Comparison of ENCODE assay signal across 32 mouse cellular contexts in the genomic region with DNA sequence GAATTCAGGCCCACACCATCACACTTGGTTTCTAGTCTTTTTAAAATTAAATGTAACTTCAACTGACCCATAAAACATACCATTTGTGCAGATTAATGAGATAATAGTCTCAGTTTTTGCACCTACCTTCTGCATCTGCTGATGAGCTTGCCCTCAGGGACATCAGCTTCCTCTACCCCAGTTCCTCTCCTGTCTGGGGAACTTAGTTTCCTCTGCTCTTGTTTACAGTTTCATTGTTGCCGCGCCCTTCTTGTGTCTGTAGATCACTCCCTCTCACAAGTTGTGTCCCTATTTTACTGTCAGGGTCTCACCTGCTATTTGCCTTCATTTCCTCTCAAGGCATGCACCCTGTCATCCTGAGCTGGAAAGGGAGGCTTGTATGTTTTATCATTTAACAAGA.
A peak's percentile ranks its signal among the peaks of the same experiment; 100 is the strongest.
DNase-seq lines count a peak whose midpoint lies in the region; ATAC-seq lines count a peak whose summit lies in the region.
"Had no signal": no experiment of that assay in that cellular context is flagged by ENCODE, and none has a peak within 500 bp of the region (broad histone marks: within the 10 kb centered on the region; RNA-seq: fewer than 3 reads in every experiment).

No protein-coding gene starts in this region.

- H3K4me1 ChIP-seq in midbrain, embryonic 11.5 days (ENCODE audit: control insufficient read depth, insufficient read depth, low read length) = peaks cover 10% of the 10 kb centered on the region; the same call in 1 of the 2 replicates
- H3K4me1 ChIP-seq in midbrain, embryonic 10.5 days = peaks cover 21% of the 10 kb centered on the region

- H3K36me3 ChIP-seq in midbrain, embryonic 11.5 days (ENCODE audit: control insufficient read depth, insufficient read depth, low read length) = no peaks in the 10 kb centered on the region
- no peaks in the 10 kb centered on the region for H3K36me3 ChIP-seq in midbrain, embryonic 10.5 days
- H3K36me3 ChIP-seq in splenic B cell, adult 2 months (ENCODE audit: control insufficient read depth, insufficient read depth, low read length, poor library complexity, severe bottlenecking) = no peaks in the 10 kb centered on the region
- H3K36me3 ChIP-seq: embryonic facial prominence, embryonic 10.5 days; embryonic facial prominence, embryonic 15.5 days; forebrain, embryonic 12.5 days; kidney, embryonic 15.5 days; liver, embryonic 12.5 days had no signal

- no peak overlapping the region for H3K4me3 ChIP-seq in midbrain, embryonic 11.5 days (ENCODE audit: low read depth, low read length)
- no peak overlapping the region for H3K4me3 ChIP-seq in midbrain, embryonic 10.5 days
- H3K4me3 ChIP-seq: embryonic facial prominence, embryonic 10.5 days; embryonic facial prominence, embryonic 15.5 days; forebrain, embryonic 12.5 days; kidney, embryonic 15.5 days; left cerebral cortex, adult 2 months; liver, embryonic 12.5 days; megakaryocyte, embryonic 14.5 days had no signal

- no peak for ATAC-seq in midbrain, embryonic 11.5 days (ENCODE audit: low FRiP score)
- ATAC-seq in CD4-positive, CD25-positive, alpha-beta regulatory T cell, adult 4 months = peak; percentile 39
- ATAC-seq in monocyte, adult 5-6 weeks (replicated peaks; ENCODE audit: insufficient number of reproducible peaks, low FRiP score, low TSS enrichment, poor library complexity, severe bottlenecking) = peak; percentile 69; the same call in 1 of the 2 replicates
- ATAC-seq: forebrain, postnatal 0 days; liver, embryonic 12.5 days had no signal

- no peak overlapping the region for H3K27ac ChIP-seq in midbrain, embryonic 11.5 days (ENCODE audit: low read depth, low read length)
- H3K27ac ChIP-seq in midbrain, embryonic 10.5 days (replicated peaks) = no peak overlapping the region
- H3K27ac ChIP-seq: embryonic facial prominence, embryonic 10.5 days; embryonic facial prominence, embryonic 15.5 days; forebrain, embryonic 12.5 days; hindbrain, embryonic 14.5 days; kidney, embryonic 15.5 days; left cerebral cortex, adult 2 months; liver, embryonic 12.5 days; stomach, postnatal 0 days had no signal

- intact Hi-C loops in left cerebral cortex, postnatal 25 days (cut with DNase I) = no loop called here

- H3K4me2 ChIP-seq in midbrain, embryonic 11.5 days = no peak overlapping the region
- H3K4me2 ChIP-seq: embryonic facial prominence, embryonic 15.5 days; forebrain, embryonic 12.5 days; heart, embryonic 11.5 days; hindbrain, embryonic 14.5 days; kidney, embryonic 15.5 days; liver, embryonic 12.5 days had no signal

- no peak overlapping the region for H3K9ac ChIP-seq in midbrain, embryonic 11.5 days (ENCODE audit: low read length)
- H3K9ac ChIP-seq: embryonic facial prominence, embryonic 15.5 days; forebrain, embryonic 12.5 days; forebrain, postnatal 0 days; hindbrain, embryonic 14.5 days; kidney, embryonic 15.5 days; liver, embryonic 12.5 days had no signal

- 95% methylated on average over 2 of the region's 2 CpGs for WGBS in midbrain, embryonic 11.5 days
- 84% methylated on average over 2 of the region's 2 CpGs for WGBS in midbrain, embryonic 10.5 days

- DNase-seq in midbrain, embryonic 11.5 days (ENCODE audit: low spot score, missing footprints) = peak; percentile 67
- no peak for DNase-seq in midbrain, embryonic 10.5 days (ENCODE audit: low spot score)
- peak; percentile 67 for DNase-seq in splenic B cell, adult 2 months (ENCODE audit: low read depth, low spot score)
- DNase-seq in left cerebral cortex, postnatal 25 days (ENCODE audit: low spot score in 2 of 2) = no peak
- DNase-seq in adrenal gland, postnatal 25 days = no peak
- DNase-seq: adrenal gland, postnatal 36 days; cerebellum, adult 2 months; cerebellum, postnatal 25 days; forebrain, postnatal 0 days; gastrocnemius, postnatal 14 days; heart, postnatal 4 days; kidney, adult 18-20 months; kidney, postnatal 25 days; left cerebral cortex, postnatal 4 days; lung, adult 18-20 months; lung, postnatal 10 days; midbrain, embryonic 14.5 days; right cerebral cortex, adult 18-20 months; thymus, adult 18-20 months; thymus, postnatal 25 days had no signal

- no peaks in the 10 kb centered on the region for H3K9me3 ChIP-seq in midbrain, embryonic 11.5 days (ENCODE audit: control insufficient read depth, low read length)
- H3K9me3 ChIP-seq in midbrain, embryonic 10.5 days (replicated peaks) = no peaks in the 10 kb centered on the region
- H3K9me3 ChIP-seq: embryonic facial prominence, embryonic 10.5 days; embryonic facial prominence, embryonic 15.5 days; forebrain, embryonic 12.5 days; kidney, embryonic 15.5 days; liver, embryonic 12.5 days had no signal

- no peaks in the 10 kb centered on the region for H3K27me3 ChIP-seq in midbrain, embryonic 11.5 days (ENCODE audit: control insufficient read depth, insufficient read depth, low read length)
- H3K27me3 ChIP-seq in midbrain, embryonic 10.5 days (ENCODE audit: low read depth, poor library complexity, severe bottlenecking) = peaks cover 18% of the 10 kb centered on the region
- H3K27me3 ChIP-seq in splenic B cell, adult 2 months (ENCODE audit: control insufficient read depth, insufficient read depth, low read length, poor library complexity, severe bottlenecking) = no peaks in the 10 kb centered on the region
- H3K27me3 ChIP-seq: embryonic facial prominence, embryonic 15.5 days; forebrain, embryonic 12.5 days; kidney, embryonic 15.5 days; liver, embryonic 12.5 days; megakaryocyte, embryonic 14.5 days had no signal

Comparison
In these comparisons a context has a peak if more than half of its experiments do, and no peak if none do; other contexts are left out.
1. DNase-seq: peak in midbrain, embryonic 11.5 days (single experiment) and splenic B cell, adult 2 months (single experiment); none in midbrain, embryonic 10.5 days (single experiment), left cerebral cortex, postnatal 25 days (0 of 2) and adrenal gland, postnatal 25 days (single experiment).